Mouse (Mus musculus): ENCODE data around the gene Gm5458.
"Not testable (repeated sequence)": the region's sequence is repeated elsewhere in the genome, so short reads cannot be mapped to it uniquely, and the experiment has no call there.

DNA sequence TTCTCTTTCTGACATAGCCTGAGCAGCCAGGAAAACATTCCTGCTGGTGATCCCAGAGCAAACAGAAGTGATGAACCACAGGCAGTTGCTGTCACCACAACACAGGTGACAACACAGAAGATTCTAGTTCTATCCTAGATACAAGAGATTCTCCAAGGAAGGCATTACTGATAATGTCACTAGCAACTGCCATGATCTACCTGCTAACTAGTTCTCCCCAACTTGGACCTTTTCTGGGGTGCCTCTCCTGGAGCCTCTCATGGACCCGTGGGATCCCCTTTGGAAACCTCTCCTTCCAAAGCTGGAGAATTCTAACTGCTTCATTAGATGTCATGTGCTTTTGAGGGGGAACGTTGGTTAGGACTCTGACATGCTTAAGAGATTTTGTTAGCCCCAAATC lies at the start of gene Gm5458:
- TF ChIP-seq CTCF (conservative IDR thresholded peaks at IDR 0.05; ENCODE audit: low read length); NANOG (IDR thresholded peaks at IDR 0.05; ENCODE audit: borderline replicate concordance, low read length): not testable (repeated sequence)

Measured in E14TG2a.4 (cell line).